Mouse (Mus musculus): ENCODE results near the gene Sphk1.

Gene Sphk1

GRCm38 (mm10) chr11:116541183-116541582 lies 10.5 kb downstream of the Sphk1 start:
- no peak for DNase-seq

DNA sequence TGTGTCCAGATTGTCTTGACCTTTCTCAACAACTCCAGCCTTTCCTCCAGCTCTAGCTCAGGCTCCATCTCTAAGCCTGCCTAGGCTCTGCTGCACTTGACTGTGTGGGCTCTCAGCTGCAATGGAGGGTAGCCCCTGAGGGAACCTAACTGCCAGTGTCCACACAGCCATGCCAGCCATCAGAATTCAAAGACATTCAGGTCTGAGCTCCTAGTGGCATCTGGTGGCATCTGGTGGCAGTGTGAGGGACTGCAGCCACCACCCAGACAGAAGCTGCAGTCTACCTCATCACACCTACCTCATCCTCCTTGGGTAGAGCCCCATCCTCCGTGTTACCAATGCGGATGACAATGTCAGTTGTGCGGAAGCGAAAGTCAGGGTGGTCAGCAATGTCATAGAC lies 12.4 kb downstream of the Sphk1 start:
- DNase-seq: peak; percentile 31

- no peak for DNase-seq
Measured at GRCm38 (mm10) chr11:116547296-116548060, 16.8 kb downstream of the Sphk1 start.

GRCm38 (mm10) chr11:116548780-116549179 lies 18.1 kb downstream of the Sphk1 start:
- no peak for DNase-seq

- no peak for DNase-seq
Measured at GRCm38 (mm10) chr11:116549273-116550038, 18.7 kb downstream of the Sphk1 start.

DNA sequence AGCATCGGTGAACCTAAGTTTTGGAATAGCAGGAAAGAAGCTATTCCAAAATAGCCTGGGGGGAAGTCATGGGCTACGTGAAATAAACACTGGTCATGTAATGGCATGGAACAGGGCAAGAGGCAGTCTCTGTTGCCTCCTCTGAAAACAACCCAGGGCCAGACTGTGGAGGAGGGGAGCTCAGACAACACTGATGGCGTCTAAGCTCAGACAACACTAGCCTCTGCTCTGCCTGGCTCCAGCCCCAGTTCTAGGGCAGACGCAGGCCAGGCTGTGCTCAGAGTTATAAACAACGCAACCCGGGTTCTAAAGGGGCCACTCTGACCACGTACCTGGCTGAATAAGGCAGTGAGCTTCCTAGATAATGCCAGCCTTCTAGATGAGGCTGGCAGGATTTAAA lies 20.0 kb downstream of the Sphk1 start:
- DNase-seq: no peak

- no peak for DNase-seq
Measured at GRCm38 (mm10) chr11:116552194-116552593, 21.5 kb downstream of the Sphk1 start.

- peak; percentile 47 for DNase-seq
Measured at GRCm38 (mm10) chr11:116554171-116554878, 23.6 kb downstream of the Sphk1 start.

- DNase-seq: no peak
Measured at GRCm38 (mm10) chr11:116555572-116555971, 24.8 kb downstream of the Sphk1 start.

DNA sequence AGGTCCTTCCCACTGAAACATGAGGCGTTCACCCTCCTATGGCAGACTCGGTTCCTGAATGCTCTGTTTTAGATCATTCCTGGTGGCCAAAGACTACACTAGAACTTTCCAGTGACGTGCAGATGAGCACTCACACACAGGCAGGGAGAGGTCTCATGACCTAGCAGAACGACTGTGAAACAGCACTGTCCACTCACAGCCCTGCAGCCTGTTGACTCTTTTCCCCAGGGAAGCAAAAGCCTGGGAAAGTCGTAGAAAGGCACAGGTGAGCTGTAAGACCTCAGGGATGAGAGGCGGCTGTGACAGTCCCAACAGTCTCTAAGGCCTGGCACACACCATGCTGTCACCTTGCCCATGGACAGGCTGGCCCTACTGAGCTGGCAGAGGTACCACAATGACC lies 25.6 kb downstream of the Sphk1 start:
- DNase-seq: no peak

- no peak for DNase-seq
Measured at GRCm38 (mm10) chr11:116565283-116566041, 34.7 kb downstream of the Sphk1 start.

DNA sequence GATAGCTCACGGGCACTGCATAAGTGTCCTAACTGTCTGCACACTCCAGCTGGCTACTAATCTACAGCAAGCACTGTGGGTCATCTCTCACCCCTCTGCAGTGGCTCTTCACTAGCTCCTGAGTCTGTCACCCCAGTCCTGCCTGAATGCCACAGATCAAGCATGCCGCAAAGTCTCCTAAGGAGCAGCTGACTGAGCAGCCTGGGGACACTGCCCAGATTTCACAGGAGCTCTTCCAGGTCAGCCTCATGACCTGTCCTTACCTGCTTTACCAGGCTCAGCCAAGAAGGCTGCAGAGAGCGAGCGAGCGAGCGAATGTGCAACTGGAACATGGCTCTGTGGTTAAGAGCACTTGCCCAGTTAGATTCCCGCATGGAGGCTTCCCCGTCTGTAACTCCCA lies 36.8 kb downstream of the Sphk1 start:
- no peak for DNase-seq

DNA sequence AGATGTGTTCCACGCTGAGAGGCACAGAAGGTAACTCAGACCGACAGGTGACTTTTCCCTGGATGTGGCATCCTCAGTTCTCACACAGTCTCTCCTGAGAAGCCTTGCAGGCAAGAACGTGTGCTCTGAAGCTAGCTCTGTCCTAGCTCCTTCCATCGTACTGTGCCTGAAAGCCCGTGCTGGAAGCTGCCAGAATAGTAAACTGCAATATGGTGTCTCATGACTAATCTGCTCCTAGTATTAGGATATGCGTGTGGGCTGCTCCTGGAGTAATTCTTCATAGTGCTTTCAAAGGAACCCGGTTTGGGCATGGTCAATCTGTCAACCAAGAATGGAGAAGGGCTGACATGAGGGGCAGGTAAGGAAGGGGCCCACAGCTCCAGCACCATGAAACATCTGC lies 40.1 kb downstream of the Sphk1 start:
- no peak for DNase-seq

GRCm38 (mm10) chr11:116571767-116572679 lies 41.3 kb downstream of the Sphk1 start:
- no peak for DNase-seq

GRCm38 (mm10) chr11:116572756-116573543 lies 42.2 kb downstream of the Sphk1 start:
- no peak for DNase-seq

DNA sequence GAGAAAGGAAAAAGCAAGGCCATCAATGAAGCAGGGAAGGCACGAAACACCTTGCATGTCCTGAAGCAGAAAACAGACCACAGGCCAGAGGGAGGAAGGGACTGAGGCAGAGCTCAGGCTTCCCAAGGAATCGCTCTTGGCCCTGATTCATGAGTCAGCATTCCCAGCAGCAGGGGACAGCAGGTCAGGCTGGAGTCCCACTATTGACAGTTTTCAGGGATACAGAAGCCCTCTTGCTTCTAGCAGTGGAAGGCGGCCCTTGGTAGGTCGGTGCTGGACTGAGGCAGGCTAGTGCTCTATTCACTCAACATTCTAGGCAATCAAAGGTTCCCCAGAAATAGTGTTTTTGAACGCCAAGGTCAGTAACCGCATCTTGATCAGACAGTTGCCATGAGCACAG lies 43.8 kb downstream of the Sphk1 start:
- no peak for DNase-seq

DNA sequence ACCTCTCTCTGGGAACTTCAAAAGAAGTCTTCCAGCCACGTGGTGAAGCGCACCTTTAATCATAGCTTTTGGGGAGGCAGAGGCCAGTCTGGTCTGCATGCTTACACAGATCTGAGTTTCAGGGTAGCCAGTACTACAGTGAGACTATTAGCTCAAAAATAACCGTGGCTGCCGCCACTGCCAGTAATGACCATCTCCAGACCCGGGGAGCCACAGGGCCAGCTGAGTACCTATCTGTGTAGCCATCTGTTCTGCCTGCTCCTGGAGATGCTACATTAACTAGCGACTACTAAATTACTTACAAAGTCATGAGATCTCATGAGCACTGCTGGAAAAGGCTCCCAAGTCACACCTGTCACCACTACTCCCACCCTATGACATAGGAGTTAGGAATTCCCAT lies 44.3 kb downstream of the Sphk1 start:
- no peak for DNase-seq

DNA sequence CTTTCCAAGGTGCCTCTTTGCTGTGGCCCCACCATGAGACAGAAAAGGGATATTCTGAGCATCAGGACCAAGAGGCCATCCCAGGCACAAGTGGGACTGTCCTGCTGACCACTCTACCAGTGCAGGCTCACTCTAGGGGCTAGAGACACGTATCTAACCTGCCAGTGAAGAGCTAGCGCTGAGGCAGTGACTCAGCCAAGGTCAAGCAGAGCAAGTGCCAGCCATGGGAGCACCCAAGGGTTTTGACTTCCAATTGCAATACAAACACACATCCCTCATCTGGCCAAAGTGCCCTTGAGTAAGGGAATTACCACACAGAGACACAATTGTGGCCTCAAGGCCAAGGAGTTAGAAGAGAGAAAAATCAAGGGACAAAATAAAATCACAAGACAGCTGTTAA lies 44.7 kb downstream of the Sphk1 start:
- no peak for DNase-seq

- no peak for DNase-seq
Measured at GRCm38 (mm10) chr11:116579280-116579679, 48.6 kb downstream of the Sphk1 start.

GRCm38 (mm10) chr11:116580031-116580652 lies 49.4 kb downstream of the Sphk1 start:
- no peak for DNase-seq
